Mouse (Mus musculus): ENCODE measurements around the gene Ajap1.

GRCm38 (mm10) chr4:153356236-153356635 is 126.4 kb downstream of the Ajap1 start:
- TF ChIP-seq EP300 (IDR thresholded peaks at IDR 0.05; ENCODE audit: low read depth) = no peak
- no peak for TF ChIP-seq CTCF (IDR thresholded peaks at IDR 0.05; ENCODE audit: low read depth)
